Mouse (Mus musculus) kidney, postnatal 0 days (tissue): ENCODE data around the gene Rps15. TPM values are rescaled to one million over a fixed set of nuclear protein-coding genes. Genes with fewer than 3 reads are reported as not detected.

Source experiments
- ATAC-seq: fragments of 200-750 bp; cut with Nextera tagmentation; replicated peaks from 2 replicates; pipeline ENCODE4 v1.8.0; 2017; ENCODE audit warnings: low read depth, moderate number of reproducible peaks, moderate TSS enrichment, moderate library complexity; ENCODE audit not compliant: low FRiP score
- DNase-seq: peaks from one replicate; pipeline ENCODE4 v3.0.0-alpha.2; 2016; ENCODE audit warnings: low spot score
- H3K27ac ChIP-seq: fragments of 300-500 bp; sonication (generic); 2 replicates; pipeline ENCODE4 v1.5.1; 2014; ENCODE audit warnings: mild to moderate bottlenecking
- H3K27me3 ChIP-seq: fragments of 300-500 bp; sonication (generic); 2 replicates; pipeline ENCODE4 v1.6.1; 2014; ENCODE audit warnings: low read length, mixed read lengths; ENCODE audit not compliant: insufficient read depth
- H3K36me3 ChIP-seq: fragments of 300-500 bp; sonication (generic); 2 replicates; pipeline ENCODE4 v1.6.1; 2014; ENCODE audit warnings: low read length, mixed read lengths; ENCODE audit not compliant: insufficient read depth
- H3K4me1 ChIP-seq: fragments of 300-500 bp; sonication (generic); replicated peaks from 2 replicates; pipeline ENCODE4 v1.6.1; 2014; ENCODE audit warnings: antibody characterized with exemption, low read length, mixed read lengths; ENCODE audit not compliant: insufficient read depth
- H3K4me2 ChIP-seq: fragments of 300-500 bp; sonication (generic); 2 replicates; pipeline ENCODE4 v1.6.1; 2014; ENCODE audit warnings: mild to moderate bottlenecking, low read length, moderate library complexity, mixed read lengths
- H3K4me3 ChIP-seq: fragments of 300-500 bp; sonication (generic); replicated peaks from 2 replicates; pipeline ENCODE4 v1.5.1; 2014; ENCODE audit warnings: low read depth, low read length
- H3K9ac ChIP-seq: fragments of 300-500 bp; sonication (generic); 2 replicates; pipeline ENCODE4 v1.6.1; 2014; ENCODE audit warnings: low read depth, low read length
- H3K9me3 ChIP-seq: fragments of 300-500 bp; sonication (generic); replicated peaks from 2 replicates; pipeline ENCODE4 v1.6.1; 2016; ENCODE audit warnings: low read length, inconsistent platforms, mixed read lengths
- CTCF ChIP-seq: IDR thresholded peaks from 2 replicates; pipeline ENCODE4 v1.5.1; 2016; ENCODE audit warnings: antibody characterized with exemption, low read depth, mild to moderate bottlenecking, moderate library complexity
- WGBS: fragments of 180-500 bp; shearing (Covaris S2); extraction: QIAGEN DNeasy Blood & Tissue Kit; methylation state at CpG from one replicate; pipeline ENCODE4 v1.1.7; 2014; 5-methylcytosine and 5-hydroxymethylcytosine counted together
- polyA plus RNA-seq: library from polyadenylated mRNA; unstranded; fragments of >200 nt; fragmentation: Nextera tagmentation; extraction: Ambion mirVana; gene quantifications from 2 replicates; pipeline ENCODE4 v1.2.1, GENCODE M21; 2015

Rps15 gene
- polyA plus RNA-seq, 1 experiment from 2014 or later, result 1,069 TPM

GRCm38 (mm10) chr10:80264341-80265148 is 27.7 kb upstream of the Rps15 start:
- Histone ChIP-seq H3K27ac (peak overlapping the region; percentile 69), H3K4me3 (peak overlapping the region; percentile 87), H3K9ac (peak overlapping the region; percentile 87), H3K9me3 (no peaks in the 10 kb centered on the region), H3K36me3 (0 out of 2 replicates have a peak, but pooled peaks cover 3% of the 10 kb centered on the region), H3K27me3 (no peaks in the 10 kb centered on the region), H3K4me1 (peaks cover 25% of the 10 kb centered on the region), H3K4me2 (peak overlapping the region; percentile 80)
- WGBS, result under 1% methylated on average over 78 of the region's 81 CpGs
- peak; percentile 37 for ATAC-seq
- DNase-seq, result peak; percentile 100
- no peak for TF ChIP-seq CTCF

GRCm38 (mm10) chr10:80265149-80265486 is 27.1 kb upstream of the Rps15 start:
- peak overlapping the region; percentile 87 for H3K4me3 ChIP-seq
- 0 out of 2 replicates have a peak, but pooled peaks cover 3% of the 10 kb centered on the region for H3K36me3 ChIP-seq
- peaks cover 19% of the 10 kb centered on the region for H3K4me1 ChIP-seq
- TF ChIP-seq CTCF, result no peak
- no peak for DNase-seq
- WGBS, result under 1% methylated on average over 18 of the region's 18 CpGs
- peak overlapping the region; percentile 69 for H3K27ac ChIP-seq
- H3K4me2 ChIP-seq, result peak overlapping the region; percentile 80
- ATAC-seq, result no peak
- H3K27me3 ChIP-seq, result no peaks in the 10 kb centered on the region
- no peaks in the 10 kb centered on the region for H3K9me3 ChIP-seq
- H3K9ac ChIP-seq, result peak overlapping the region; percentile 87

GRCm38 (mm10) chr10:80270099-80270498 is 22.2 kb upstream of the Rps15 start:
- ATAC-seq, result no peak
- peaks cover 23% of the 10 kb centered on the region for H3K4me1 ChIP-seq

GRCm38 (mm10) chr10:80270734-80271181 is 21.5 kb upstream of the Rps15 start:
- Histone ChIP-seq H3K9ac (no peak overlapping the region), H3K4me2 (no peak overlapping the region), H3K4me3 (no peak overlapping the region), H3K36me3 (peaks cover 14% of the 10 kb centered on the region; the same call in 1 of the 2 replicates), H3K4me1 (peaks cover 23% of the 10 kb centered on the region), H3K9me3 (no peaks in the 10 kb centered on the region), H3K27me3 (no peaks in the 10 kb centered on the region), H3K27ac (no peak overlapping the region)
- 71% methylated on average over 6 of the region's 6 CpGs for WGBS
- TF ChIP-seq CTCF, result no peak
- DNase-seq (no peak), ATAC-seq (peak; percentile 37; the same call in 1 of the 2 replicates)

More at GRCm38 (mm10) chr10:80270099-80270498, 22.2 kb upstream of the Rps15 start:
- H3K36me3 ChIP-seq, result peaks cover 14% of the 10 kb centered on the region; the same call in 1 of the 2 replicates
- H3K9me3 ChIP-seq, result no peaks in the 10 kb centered on the region
- TF ChIP-seq CTCF, result no peak
- WGBS, result 93% methylated on average over 2 of the region's 2 CpGs
- no peak overlapping the region for H3K27ac ChIP-seq
- DNase-seq, result no peak
- H3K4me2 ChIP-seq, result no peak overlapping the region
- H3K9ac ChIP-seq, result no peak overlapping the region
- no peaks in the 10 kb centered on the region for H3K27me3 ChIP-seq
- H3K4me3 ChIP-seq, result no peak overlapping the region

- Histone ChIP-seq H3K27ac (no peak overlapping the region), H3K9me3 (no peaks in the 10 kb centered on the region), H3K9ac (no peak overlapping the region), H3K27me3 (no peaks in the 10 kb centered on the region), H3K4me3 (no peak overlapping the region), H3K4me1 (peaks cover 18% of the 10 kb centered on the region), H3K4me2 (no peak overlapping the region), H3K36me3 (peaks cover 18% of the 10 kb centered on the region)
- no peak for DNase-seq
- ATAC-seq, result no peak
- 80% methylated on average over 5 of the region's 5 CpGs for WGBS
- no peak for TF ChIP-seq CTCF
Measured at GRCm38 (mm10) chr10:80271186-80271843, 20.9 kb upstream of the Rps15 start.

DNA sequence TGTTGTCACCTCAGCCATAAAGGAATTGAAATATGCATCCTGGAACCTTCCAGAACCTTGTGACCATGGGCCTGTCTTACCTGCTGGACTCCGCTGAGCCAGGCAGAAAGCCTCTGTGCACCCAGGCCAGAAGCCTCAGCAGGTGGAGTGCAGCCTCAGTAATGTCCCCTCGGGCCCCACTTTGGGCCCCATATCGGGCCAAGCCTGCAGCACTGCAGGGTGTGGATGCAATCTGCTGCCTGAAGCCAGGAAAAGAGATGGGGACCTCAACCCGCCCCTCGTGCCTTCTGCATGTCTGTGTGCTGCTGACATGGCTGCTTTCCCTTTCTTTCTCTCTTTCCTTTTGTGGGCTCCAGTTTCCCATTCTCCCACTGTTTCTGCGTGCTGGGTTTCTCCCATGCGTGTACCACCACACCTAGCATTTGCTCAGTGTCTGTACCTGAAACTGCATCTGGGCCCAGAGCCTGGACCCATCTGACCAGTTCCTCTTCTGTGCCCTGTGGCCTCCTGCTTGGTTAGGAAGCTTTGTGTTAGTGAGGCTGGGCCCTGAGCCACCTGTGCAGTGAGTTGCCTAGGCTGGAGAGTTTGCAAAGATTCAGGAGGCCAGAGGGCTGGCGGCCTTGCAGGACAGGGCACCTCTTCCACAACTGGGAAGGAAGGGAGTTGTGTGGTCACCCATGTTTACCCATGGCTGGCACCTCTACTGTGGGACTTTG is 20.2 kb upstream of the Rps15 start:
- Histone ChIP-seq H3K36me3 (peaks cover 23% of the 10 kb centered on the region), H3K27ac (no peak overlapping the region; the same call in 1 of the 2 replicates)
- 87% methylated on average over 8 of the region's 8 CpGs for WGBS

More for the DNA sequence above, 20.2 kb upstream of the Rps15 start:
- no peak overlapping the region for H3K4me3 ChIP-seq
- no peaks in the 10 kb centered on the region for H3K27me3 ChIP-seq
- H3K9ac ChIP-seq, result 0 out of 2 replicates have a peak overlapping the region, but pooled peaks have one; percentile 8
- TF ChIP-seq CTCF, result no peak
- ATAC-seq, result no peak
- peaks cover 15% of the 10 kb centered on the region for H3K4me1 ChIP-seq
- no peaks in the 10 kb centered on the region for H3K9me3 ChIP-seq
- H3K4me2 ChIP-seq, result no peak overlapping the region
- no peak for DNase-seq
